Mouse (Mus musculus) skeletal muscle tissue, adult 2 months (tissue): ENCODE measurements around the gene Gripap1.
"Not testable (repeated sequence)": the region's sequence is repeated elsewhere in the genome, so short reads cannot be mapped to it uniquely, and the experiment has no call there.

Experiments used
- DNase-seq: peaks from one replicate; pipeline ENCODE4 v3.0.0-alpha.2; 2012; ENCODE audit warnings: low read depth, low spot score

The Gripap1 gene

GRCm38 (mm10) chrX:7789542-7790136 lies at the start of gene Gripap1:
Gene Gripap1, plus strand, starts transcription at chrX:7789765.
- peak; percentile 82 for DNase-seq

DNA sequence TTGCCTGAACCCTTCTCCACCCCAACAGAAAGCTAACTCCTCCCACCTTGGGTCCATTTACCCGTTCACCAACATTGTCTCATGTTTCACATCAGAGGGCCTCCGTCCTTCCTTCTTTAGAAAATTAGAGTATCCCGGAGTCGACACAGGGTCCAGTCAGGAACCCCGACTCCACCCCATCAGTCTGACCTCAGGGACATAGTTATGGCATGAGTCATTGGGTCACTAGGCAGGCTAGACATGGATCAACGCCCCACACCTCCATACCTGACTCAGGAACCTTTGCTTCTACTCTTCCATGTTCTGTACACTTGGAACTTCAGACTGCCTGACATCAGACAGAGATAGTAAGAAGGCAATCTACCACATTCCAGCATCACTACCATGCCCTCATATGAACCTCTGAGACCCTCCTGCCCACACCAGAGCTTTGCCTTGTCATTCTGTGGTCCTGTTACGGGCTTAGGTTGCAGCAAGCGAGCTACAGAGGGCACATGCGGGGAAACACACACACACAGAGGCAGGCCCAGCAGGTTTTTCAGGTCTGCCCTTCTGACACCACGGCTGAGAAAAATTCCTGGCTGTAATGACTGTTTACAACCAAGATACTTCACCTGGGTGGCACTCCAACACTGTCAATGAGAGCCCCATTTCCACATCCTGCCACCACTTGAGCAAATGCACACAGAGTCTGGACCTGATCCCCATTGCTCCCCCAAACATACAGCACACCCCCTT lies 49.3 kb upstream of the Gripap1 start:
- DNase-seq, result no peak

DNA sequence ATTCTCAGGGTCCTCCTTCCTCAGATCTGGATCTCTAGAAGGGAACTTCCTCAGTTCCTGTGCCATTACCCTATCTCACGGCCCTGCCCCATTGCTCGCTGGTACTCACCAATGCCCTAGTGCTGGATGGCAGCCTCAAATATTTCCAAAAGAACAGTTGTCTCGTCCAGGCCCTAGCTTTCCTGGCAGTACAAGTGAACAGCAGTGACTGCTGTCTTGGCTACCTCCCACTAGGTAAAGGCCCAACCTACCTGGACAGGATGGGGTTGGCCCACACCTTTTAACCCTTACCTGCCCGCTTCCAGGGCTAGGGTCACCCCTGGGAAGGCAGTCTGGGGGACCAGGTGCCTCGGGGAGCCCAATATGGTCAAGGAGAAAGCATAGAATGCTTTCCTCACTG lies 48.5 kb upstream of the Gripap1 start:
- DNase-seq, result no peak

- DNase-seq, result no peak
Measured at GRCm38 (mm10) chrX:7743470-7743869, 46.1 kb upstream of the Gripap1 start.

DNA sequence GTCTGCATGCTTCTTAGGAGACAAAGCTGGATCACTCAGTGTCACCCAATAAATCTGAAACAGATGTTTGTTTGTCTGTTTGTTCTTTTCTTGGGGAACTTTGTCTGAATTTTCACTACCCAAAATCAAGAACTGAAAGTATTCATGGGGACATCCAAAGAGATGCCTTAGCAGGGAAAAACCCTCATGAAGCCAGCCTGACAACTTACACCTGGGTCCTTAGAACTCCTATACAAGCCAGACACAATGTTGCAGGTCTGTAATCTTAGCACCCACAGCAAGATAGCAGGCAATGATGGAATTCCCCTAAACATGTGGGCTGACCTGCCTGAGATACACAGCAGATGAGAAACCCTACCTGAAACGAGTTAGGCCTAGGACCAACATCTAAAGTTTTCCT lies 44.6 kb upstream of the Gripap1 start:
- no peak for DNase-seq

DNA sequence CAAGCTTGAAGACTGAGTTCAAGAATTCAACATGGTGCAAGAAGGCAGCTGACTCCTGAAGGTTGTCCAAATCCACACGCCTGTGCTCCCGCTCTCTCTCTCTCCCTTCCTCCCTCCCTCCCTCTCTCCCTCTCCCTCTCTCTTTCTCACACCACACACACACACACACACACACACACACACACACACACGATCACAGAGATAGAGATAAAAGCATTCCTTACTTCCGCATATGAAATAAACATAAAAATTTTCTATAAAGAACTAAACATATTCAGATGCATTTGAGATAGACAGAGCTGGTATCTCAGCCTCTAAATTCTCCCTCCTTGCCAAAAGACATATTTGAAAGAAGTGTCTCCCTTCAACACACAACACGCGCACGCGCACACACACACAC lies 44.1 kb upstream of the Gripap1 start:
- DNase-seq, result no peak

DNA sequence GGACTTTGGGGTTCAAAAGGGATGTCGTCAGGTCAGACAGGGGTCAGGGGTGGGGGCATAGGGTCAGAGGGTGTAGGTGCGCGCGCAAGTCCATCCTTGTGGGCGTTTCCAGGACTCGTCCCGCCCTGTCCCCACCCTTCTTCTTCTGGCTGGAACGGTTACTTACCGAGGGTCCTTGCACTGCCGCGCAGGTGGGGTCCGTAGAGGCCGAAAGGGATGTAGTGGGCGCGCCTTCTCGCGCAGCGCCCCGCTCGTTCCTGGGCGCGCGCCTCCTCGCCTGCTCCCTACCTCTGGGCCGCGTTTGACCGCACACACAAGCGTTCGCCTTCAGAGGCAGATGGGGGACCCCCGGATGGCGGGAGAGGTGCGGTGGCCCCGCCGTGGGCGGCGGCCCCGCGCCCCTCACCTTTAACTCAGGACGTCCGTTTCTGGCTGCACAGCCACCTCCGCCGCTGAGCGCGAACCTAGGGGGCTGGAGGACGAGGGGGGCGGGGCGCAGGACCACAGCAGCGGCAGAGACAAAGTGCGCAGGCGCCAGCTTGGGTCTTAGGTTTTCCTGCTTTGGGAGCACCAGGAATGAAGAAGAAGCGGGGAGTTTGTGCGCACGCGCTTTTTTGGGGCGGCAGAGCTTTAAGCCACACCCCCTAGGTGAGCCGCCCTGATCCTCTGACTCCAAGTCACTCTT lies 39.0 kb upstream of the Gripap1 start, which contains the start of gene Ccdc120:
Ccdc120 (minus strand) TSS at position 474 of the 685 bp plus-strand sequence.
- no peak for DNase-seq

- DNase-seq, result not testable (repeated sequence)
Measured at GRCm38 (mm10) chrX:7753627-7754026, 35.9 kb upstream of the Gripap1 start.

DNA sequence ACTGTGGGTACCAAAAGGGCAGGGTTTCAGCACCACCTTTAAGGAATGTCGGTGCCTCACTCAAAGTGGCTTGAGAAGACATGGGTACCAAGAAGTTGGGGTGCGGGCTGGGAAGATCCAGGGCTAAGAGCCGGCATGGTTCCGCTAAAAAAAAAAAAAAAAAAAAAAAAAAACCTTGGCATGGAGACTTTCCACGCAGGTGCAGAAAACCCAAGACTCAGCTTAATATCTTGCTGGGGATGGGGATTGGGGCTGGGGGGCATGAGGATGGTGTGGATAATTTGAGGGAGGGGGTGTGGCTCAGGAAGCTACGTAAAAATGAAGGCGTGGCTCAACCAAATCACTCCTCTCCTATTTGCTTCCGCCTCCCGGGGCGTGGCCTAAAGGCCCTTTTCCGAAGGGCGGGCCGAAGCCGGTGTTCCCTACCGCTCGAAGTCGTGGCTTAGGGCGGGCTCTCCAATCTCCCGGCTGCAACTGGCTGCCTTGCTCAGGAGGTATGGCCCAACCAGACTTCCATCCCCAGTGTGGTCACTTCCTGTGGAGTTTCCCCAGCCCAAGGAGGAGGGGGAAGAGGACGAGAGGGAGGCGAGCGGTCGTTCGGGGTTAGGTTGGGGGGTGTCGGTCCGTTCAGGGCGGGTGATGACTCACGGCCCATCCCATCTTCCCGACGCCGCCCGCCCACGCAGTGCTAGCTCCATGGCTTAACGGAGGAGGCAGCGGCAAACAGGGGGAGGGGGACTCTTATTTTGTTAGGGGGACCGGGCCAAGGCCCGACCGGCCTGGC lies 27.2 kb upstream of the Gripap1 start, which contains the start of gene Tfe3:
Tfe3 (plus strand) TSS at position 424 of the 784 bp plus-strand sequence.
- DNase-seq, result peak; percentile 93

GRCm38 (mm10) chrX:7762921-7763197 lies 26.7 kb upstream of the Gripap1 start:
- DNase-seq, result no peak

DNA sequence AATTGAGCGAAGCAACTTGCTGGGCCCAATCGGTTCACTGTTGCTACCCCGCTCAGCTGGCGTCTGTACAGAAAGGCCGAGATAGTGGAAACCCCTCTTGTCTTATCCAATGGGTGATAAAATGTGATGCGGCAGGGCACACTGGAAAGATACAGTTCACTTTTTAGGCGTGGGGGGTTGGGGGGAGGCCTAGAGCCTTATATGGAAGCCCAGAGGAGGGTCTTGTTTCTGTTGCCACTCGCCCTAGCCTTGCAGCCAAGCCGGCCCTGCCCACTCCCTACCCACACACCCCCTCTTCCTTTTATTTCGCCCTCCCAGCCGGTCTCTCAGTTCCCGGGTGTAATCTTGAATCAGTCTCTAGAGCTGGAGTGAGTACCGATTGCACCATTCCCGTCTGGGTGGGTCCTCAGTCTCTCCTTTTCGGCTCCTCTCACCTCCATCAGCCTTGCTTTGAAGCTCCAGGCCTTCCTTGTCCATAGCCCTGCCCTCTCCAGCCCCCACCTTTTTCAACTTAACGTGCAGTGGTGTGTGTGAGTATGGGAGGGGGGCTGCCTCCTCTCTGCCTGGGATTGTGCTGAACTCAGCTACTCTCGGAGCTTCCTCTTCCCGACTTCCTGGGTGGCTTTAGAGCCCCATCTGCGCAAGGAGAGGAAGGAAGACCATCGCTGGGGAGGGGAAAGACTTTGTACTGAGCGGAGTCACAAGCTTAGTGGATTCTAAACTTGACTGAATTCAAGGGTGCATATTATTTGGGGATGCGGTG lies 25.8 kb upstream of the Gripap1 start:
- DNase-seq, result peak; percentile 22

DNA sequence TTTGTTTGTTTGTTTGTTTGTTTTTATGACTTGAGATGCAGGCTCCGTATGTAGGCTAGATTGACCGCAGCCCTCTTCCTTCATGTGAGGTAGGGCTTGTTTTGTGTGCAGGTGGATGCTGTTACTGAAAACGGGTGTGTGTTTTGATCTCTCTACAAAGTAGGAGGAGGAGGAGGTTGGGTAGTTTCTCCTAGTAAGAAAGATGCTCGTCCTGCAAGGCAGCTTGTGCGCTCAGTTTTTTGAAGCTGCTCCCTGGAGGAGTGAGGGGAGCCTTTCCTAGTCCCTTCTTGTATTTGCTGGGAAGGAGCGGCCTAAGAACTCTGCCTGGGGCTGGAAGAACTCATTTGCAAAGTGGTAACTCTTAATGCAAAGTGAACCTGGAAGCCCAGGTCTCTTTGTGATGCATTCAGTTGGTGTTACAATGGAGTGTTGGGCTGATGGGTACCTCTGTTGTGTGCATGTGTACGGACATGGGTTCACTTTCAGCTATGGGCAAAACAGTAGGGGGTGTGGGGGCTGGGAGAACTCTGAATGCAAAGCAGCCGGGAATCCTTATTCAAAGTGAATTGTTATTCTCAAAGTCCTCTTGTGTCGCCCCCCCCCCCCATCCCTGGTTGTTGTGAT lies 24.8 kb upstream of the Gripap1 start:
- no peak for DNase-seq

DNA sequence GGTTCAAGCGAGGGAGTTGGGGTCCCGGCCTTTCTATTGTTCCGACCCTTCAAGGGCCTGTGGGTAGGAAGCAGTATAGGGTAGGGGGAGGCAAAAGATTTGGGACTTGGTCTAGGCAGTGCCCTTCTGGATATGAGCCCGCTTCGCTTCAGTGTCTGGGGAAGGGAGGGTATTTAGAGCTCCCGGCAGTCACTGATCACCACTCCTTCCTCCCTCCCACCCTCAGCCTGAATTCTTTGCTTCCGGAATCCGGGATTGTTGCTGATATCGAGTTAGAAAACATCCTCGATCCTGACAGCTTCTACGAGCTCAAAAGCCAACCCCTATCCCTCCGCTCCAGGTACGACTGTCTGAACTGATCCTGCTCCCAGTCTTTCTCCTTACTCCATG lies 24.3 kb upstream of the Gripap1 start:
- no peak for DNase-seq

GRCm38 (mm10) chrX:7765764-7766163 lies 23.8 kb upstream of the Gripap1 start:
- DNase-seq, result peak; percentile 36

DNA sequence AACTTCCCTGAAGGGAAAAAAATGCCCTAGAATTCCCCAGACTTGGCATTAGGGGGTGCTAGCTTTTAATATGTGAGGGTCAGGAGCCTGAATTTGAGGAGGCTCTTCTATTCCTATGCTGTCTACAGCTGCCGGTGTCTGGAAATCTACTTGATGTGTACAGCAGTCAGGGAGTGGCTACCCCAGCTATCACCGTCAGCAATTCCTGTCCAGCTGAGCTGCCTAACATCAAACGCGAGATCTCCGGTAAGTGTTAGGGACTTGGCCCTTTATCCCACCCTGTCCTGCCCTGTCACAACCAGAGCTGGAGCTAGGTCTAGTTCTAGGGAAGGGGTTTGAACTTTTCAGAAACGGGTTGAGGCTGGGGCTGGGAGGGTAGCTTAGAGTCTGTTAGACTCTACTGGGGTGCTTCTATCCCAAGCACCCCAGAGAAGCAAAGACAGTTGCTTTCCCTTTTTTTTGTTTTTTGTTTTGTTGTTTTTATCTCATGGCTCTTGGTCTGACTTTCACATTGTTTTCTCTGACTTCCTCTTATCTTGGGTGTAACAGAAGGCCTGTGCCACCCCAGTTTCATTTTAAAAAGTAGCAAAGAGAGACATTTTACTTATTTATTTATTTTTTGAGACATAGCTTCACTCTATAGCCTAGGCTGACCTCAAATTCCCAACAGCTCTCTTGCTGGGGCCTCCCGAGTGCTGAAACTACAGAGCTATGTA lies 20.1 kb upstream of the Gripap1 start:
- DNase-seq, result no peak

- no peak for DNase-seq
Measured at GRCm38 (mm10) chrX:7772766-7773165, 16.8 kb upstream of the Gripap1 start.

DNA sequence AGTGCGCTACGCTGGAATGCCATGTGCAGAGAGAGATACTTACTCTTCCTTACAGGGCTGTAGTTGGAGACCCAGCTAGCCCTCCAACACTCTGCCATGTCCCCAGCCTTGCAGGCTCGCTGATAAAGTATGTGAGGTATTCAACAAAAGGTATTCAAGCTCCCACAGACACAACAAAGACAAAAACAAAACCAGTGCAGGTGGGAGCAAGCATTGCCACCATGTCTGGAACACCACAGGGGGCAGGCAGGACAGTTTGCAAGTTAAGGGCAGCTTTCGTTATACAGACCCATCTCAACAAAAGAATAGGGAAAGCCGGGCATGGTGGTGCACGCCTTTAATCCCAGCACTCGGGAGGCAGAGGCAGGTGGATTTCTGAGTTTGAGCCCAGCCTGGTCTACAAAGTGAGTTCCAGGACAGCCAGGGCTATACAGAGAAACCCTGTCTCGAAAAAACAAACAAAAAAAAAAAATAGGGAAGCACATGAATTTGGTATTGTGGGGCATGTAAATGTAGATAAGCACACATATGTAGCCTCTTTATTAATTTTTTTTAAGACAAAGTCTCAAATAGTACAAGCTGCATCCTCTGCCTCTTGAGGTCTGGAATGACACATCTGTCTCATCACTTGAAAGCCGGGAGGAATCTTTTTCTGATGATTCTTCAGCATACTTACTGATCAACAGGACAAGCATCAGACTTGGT lies 13.9 kb upstream of the Gripap1 start:
- no peak for DNase-seq

- no peak for DNase-seq
Measured at GRCm38 (mm10) chrX:7776329-7777082, 13.1 kb upstream of the Gripap1 start.
